Mouse (Mus musculus) limb, embryonic 13.5 days (tissue): ENCODE measurements at regions not wholly inside any gene's neighbourhood (a gene's known extent, or its start where the extent isn't known, plus 50 kb on each side); places are given as distances from the start of the nearest gene placed in this dataset.

Experiments
- ATAC-seq: fragments of 200-750 bp; cut with Nextera tagmentation; 2 replicates; pipeline ENCODE4 v1.8.0; 2017; ENCODE audit warnings: low read depth, moderate number of reproducible peaks, moderate TSS enrichment; ENCODE audit not compliant: low FRiP score
- H3K27ac ChIP-seq: fragments of 300-500 bp; sonication (generic); 2 replicates; pipeline ENCODE4 v1.5.1; 2015; ENCODE audit warnings: inconsistent platforms, mild to moderate bottlenecking, moderate library complexity
- H3K27me3 ChIP-seq: fragments of 300-500 bp; sonication (generic); 2 replicates; pipeline ENCODE4 v1.6.1; 2015; ENCODE audit warnings: mild to moderate bottlenecking, inconsistent platforms
- H3K36me3 ChIP-seq: fragments of 300-500 bp; sonication (generic); 2 replicates; pipeline ENCODE4 v1.6.1; 2015; ENCODE audit warnings: inconsistent platforms, mild to moderate bottlenecking, moderate library complexity
- H3K4me1 ChIP-seq: fragments of 300-500 bp; sonication (generic); 2 replicates; pipeline ENCODE4 v1.6.1; 2015; ENCODE audit warnings: inconsistent platforms
- H3K4me2 ChIP-seq: fragments of 300-500 bp; sonication (generic); replicated peaks from 2 replicates; pipeline ENCODE4 v1.6.1; 2015; ENCODE audit warnings: inconsistent platforms, mild to moderate bottlenecking, moderate library complexity
- H3K4me3 ChIP-seq: fragments of 300-500 bp; sonication (generic); 2 replicates; pipeline ENCODE4 v1.5.1; 2015; ENCODE audit warnings: moderate library complexity, mild to moderate bottlenecking, inconsistent platforms
- H3K9ac ChIP-seq: fragments of 300-500 bp; sonication (generic); 2 replicates; pipeline ENCODE4 v1.6.1; 2015; ENCODE audit warnings: mild to moderate bottlenecking, inconsistent platforms
- H3K9me3 ChIP-seq: fragments of 300-500 bp; sonication (generic); 2 replicates; pipeline ENCODE4 v1.6.1; 2016; ENCODE audit warnings: inconsistent platforms
- WGBS: fragments of 180-500 bp; shearing (Covaris S2); methylation state at CpG from one replicate; pipeline ENCODE4 v1.1.7; 2015; 5-methylcytosine and 5-hydroxymethylcytosine counted together

DNA sequence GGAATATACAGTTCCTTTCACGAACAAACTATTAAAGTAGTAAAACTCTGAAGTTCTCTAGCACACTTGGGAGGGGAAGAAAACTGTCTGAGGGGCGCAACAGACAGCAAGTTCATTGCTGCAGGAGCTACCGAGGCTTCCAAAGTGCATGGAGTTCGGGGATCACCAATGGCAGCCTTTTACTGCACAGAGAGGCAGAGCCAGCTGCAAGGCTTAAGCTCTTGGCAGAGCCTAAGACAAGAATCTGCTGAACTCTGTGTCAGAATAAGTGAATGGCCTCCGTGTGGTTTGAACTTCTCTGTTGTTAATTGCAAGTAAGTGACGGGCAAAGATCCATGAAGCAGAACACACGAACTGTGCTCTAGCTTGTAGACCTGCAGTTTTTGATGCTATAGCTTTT, 656.2 kb downstream of the Slc16a7 start:
- no peak overlapping the region for H3K4me2 ChIP-seq
- no peak for ATAC-seq
- 62% methylated on average over 7 of the region's 7 CpGs for WGBS
- H3K4me1 ChIP-seq: no peaks in the 10 kb centered on the region
- H3K36me3 ChIP-seq: no peaks in the 10 kb centered on the region
- no peak overlapping the region for H3K9ac ChIP-seq
- H3K27ac ChIP-seq: no peak overlapping the region
- no peaks in the 10 kb centered on the region for H3K27me3 ChIP-seq
- H3K9me3 ChIP-seq: no peaks in the 10 kb centered on the region
- H3K4me3 ChIP-seq: no peak overlapping the region

GRCm38 (mm10) chr10:124732342-124732741, 656.9 kb downstream of the Slc16a7 start:
- Histone ChIP-seq H3K4me3 (no peak overlapping the region), H3K4me1 (no peaks in the 10 kb centered on the region), H3K27ac (no peak overlapping the region), H3K9ac (no peak overlapping the region), H3K9me3 (no peaks in the 10 kb centered on the region), H3K4me2 (no peak overlapping the region), H3K36me3 (no peaks in the 10 kb centered on the region), H3K27me3 (no peaks in the 10 kb centered on the region)
- ATAC-seq: peak; percentile 71
- WGBS: 36% methylated on average over 2 of the region's 2 CpGs

- no peak overlapping the region for H3K4me3 ChIP-seq
- no peaks in the 10 kb centered on the region for H3K4me1 ChIP-seq
- H3K27ac ChIP-seq: no peak overlapping the region
- no peaks in the 10 kb centered on the region for H3K9me3 ChIP-seq
- no peak for ATAC-seq
- H3K27me3 ChIP-seq: no peaks in the 10 kb centered on the region
- H3K36me3 ChIP-seq: no peaks in the 10 kb centered on the region
- H3K9ac ChIP-seq: no peak overlapping the region
- no peak overlapping the region for H3K4me2 ChIP-seq
- 84% methylated on average over 7 of the region's 7 CpGs for WGBS
Measured at GRCm38 (mm10) chr10:124731219-124731836, 657.9 kb downstream of the Slc16a7 start.

- H3K36me3 ChIP-seq: no peaks in the 10 kb centered on the region
Measured at GRCm38 (mm10) chr10:124712647-124713046, 676.6 kb downstream of the Slc16a7 start.

GRCm38 (mm10) chr10:124710954-124711353, 678.3 kb downstream of the Slc16a7 start:
- H3K36me3 ChIP-seq: no peaks in the 10 kb centered on the region
- H3K9me3 ChIP-seq: no peaks in the 10 kb centered on the region
- H3K4me1 ChIP-seq: no peaks in the 10 kb centered on the region
- no peak overlapping the region for H3K4me2 ChIP-seq
- no peak overlapping the region for H3K27ac ChIP-seq
- H3K9ac ChIP-seq: no peak overlapping the region
- 82% methylated on average over 3 of the region's 3 CpGs for WGBS
- no peak for ATAC-seq
- no peaks in the 10 kb centered on the region for H3K27me3 ChIP-seq
- H3K4me3 ChIP-seq: no peak overlapping the region

More at GRCm38 (mm10) chr10:124712647-124713046, 676.6 kb downstream of the Slc16a7 start:
- Histone ChIP-seq H3K27ac (no peak overlapping the region), H3K27me3 (no peaks in the 10 kb centered on the region), H3K9me3 (no peaks in the 10 kb centered on the region), H3K9ac (no peak overlapping the region), H3K4me1 (no peaks in the 10 kb centered on the region), H3K4me3 (no peak overlapping the region), H3K4me2 (no peak overlapping the region)
- ATAC-seq: no peak
- WGBS: 90% methylated on average over 3 of the region's 3 CpGs

- no peaks in the 10 kb centered on the region for H3K4me1 ChIP-seq
- H3K36me3 ChIP-seq: no peaks in the 10 kb centered on the region
- no peak for ATAC-seq
- no peak overlapping the region for H3K27ac ChIP-seq
- H3K4me3 ChIP-seq: no peak overlapping the region
- H3K27me3 ChIP-seq: no peaks in the 10 kb centered on the region
- no peak overlapping the region for H3K4me2 ChIP-seq
- H3K9me3 ChIP-seq: no peaks in the 10 kb centered on the region
- H3K9ac ChIP-seq: no peak overlapping the region
- 85% methylated on average over 3 of the region's 3 CpGs for WGBS
Measured at GRCm38 (mm10) chr10:124709832-124710231, 679.4 kb downstream of the Slc16a7 start.

GRCm38 (mm10) chr10:124706642-124707041, 682.6 kb downstream of the Slc16a7 start:
- Histone ChIP-seq H3K4me1 (no peaks in the 10 kb centered on the region), H3K4me2 (no peak overlapping the region), H3K9ac (no peak overlapping the region), H3K4me3 (no peak overlapping the region), H3K27me3 (no peaks in the 10 kb centered on the region), H3K36me3 (no peaks in the 10 kb centered on the region), H3K27ac (no peak overlapping the region), H3K9me3 (no peaks in the 10 kb centered on the region)
- ATAC-seq: no peak
- WGBS: 74% methylated on average over 2 of the region's 2 CpGs
